Mouse (Mus musculus) embryo, embryonic 9.5 days (tissue): ENCODE results near the gene Pakap.

Source experiments
- DNase-seq: peaks from one replicate; pipeline ENCODE4 v3.0.0-alpha.2; 2017; ENCODE audit errors: extremely low spot score

Pakap gene

GRCm38 (mm10) chr4:57574181-57574580 is 6.2 kb downstream of the Pakap start:
- DNase-seq, result no peak

GRCm38 (mm10) chr4:57574646-57575045 is 6.7 kb downstream of the Pakap start:
- no peak for DNase-seq

DNA sequence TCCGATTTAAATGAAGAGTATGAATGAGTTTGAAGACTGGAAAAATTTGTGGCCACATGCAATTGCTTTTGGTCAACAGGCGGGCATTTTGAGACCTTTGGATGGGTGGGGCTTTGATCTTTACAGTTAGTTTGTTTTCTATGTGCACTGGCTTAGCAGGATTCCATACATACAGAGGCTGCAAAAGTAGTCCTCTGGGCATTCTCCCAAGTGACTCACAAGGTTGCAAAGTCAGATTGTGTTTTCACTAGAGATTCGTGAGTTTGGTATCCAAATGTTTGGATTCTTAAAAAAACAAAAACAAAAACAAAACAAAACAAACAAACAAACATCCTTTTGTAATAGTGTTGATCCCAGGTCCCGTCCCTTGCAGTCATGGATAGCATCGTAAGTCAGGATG is 7.7 kb downstream of the Pakap start:
- DNase-seq, result no peak

DNA sequence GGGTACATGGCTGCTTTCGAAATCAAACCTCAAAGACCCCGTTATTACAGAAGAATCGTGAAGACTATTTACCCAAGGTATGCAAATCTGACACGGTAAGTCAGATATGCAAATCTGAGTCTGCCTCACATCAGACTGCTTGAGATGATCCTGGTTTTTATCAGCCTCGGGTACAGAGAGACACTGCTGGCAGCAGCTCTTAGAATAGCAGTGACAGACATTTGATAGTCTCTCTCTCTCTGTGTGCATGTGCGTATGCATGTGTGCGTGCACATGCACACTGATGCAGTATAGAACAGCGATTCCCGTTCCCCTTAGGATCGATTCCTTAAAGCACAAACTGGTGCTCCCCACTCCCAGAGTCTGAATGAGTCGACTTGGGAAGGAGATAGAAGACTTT is 8.1 kb downstream of the Pakap start:
- DNase-seq, result no peak

DNA sequence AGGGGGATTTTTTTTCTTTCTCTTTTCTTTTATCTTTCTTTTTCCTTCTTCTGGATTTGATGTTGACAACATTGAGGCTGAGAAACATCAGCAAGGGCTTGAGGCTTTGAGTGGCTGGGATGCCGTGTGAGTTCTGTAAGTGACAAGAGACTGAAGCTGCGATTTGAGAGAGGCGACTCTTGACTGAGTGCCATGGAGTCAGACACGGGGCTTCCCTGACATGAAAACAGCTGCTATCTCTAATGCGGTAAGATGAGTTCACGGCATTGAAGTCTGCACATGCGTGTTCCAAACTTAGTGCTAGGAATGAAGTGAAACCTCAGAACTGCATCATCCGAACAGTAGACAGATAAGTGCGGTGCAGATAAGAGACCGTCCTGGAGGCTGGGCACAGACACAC is 11.7 kb downstream of the Pakap start:
- DNase-seq, result no peak

- DNase-seq, result no peak
Measured at GRCm38 (mm10) chr4:57585281-57585800, 17.4 kb downstream of the Pakap start.

GRCm38 (mm10) chr4:57586933-57587658 is 19.1 kb downstream of the Pakap start:
- no peak for DNase-seq

GRCm38 (mm10) chr4:57588356-57588755 is 20.4 kb downstream of the Pakap start:
- DNase-seq, result no peak

- no peak for DNase-seq
Measured at GRCm38 (mm10) chr4:57592751-57593150, 24.8 kb downstream of the Pakap start.

DNA sequence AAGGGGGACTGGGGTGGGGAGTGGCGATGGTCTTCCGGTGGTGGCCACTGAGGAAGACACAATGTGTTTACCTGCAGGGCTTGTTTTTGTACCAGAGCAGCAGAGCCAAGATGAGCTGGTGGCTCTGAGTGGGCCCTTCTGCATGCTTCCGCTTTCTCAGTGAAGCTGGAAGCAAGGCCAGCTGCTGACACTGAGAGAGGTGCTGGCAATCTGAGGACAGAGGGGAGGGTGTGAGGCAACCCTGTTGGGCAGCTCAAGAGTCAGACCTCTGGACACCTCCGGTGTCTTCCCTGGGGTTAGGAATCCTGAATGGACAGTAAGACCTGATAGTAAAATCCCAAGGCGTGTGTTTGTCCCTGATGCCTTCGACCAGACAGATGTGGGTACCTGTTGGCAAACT is 32.0 kb downstream of the Pakap start:
- no peak for DNase-seq

DNA sequence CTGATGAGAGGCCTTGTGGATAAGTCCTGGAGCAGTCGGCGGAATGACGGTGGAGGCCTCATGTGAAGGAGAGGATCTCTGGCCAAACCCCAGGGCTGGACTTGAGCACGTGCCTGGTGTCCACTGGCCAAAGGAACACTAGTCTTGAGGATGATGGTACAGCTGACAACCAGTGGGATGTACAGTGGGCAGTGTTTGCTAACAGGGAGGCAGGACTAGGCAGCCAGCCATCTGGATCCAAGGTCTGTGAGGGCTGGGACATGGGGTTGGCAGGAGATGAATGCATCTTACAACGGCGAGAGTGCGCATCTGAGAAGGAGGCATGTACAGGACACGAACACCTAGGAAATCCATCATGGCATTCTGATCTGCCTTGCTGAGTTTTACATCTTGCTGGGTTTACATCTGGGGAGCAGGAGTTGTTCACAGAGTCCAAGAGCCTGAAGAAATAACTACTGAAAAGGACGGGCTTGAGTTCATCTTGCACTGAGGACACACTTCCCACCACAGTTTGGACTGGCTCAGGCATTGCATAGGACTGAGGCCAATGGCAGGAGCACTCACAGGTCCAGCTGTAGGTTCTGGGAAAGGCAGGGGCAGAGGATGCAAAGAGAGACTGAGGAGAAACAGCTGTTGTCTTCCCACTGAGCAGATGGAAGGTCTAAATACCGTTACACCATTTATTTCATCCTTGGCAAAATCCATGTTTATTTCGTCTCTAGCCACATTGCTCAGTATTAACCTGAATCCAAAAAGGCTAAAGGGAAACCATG is 32.9 kb downstream of the Pakap start:
- DNase-seq, result no peak

DNA sequence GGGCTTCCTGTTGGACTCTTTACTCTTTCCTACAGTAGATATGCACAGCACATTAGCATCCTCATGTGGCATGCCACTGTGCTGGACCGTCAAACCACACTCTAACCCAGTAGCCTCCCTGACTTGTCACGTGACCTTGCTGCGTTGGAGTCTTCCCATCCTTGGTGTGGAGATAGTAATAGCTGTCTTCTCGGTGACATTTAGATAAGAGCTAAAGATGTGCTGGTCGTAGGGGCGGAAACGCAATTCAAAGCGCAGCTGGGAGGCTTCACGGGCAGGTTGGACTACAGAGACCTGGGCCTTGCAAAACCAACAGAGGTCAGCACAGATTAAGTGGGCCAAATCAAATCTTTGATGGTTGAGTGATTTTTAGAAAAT is 33.5 kb downstream of the Pakap start:
- no peak for DNase-seq

DNA sequence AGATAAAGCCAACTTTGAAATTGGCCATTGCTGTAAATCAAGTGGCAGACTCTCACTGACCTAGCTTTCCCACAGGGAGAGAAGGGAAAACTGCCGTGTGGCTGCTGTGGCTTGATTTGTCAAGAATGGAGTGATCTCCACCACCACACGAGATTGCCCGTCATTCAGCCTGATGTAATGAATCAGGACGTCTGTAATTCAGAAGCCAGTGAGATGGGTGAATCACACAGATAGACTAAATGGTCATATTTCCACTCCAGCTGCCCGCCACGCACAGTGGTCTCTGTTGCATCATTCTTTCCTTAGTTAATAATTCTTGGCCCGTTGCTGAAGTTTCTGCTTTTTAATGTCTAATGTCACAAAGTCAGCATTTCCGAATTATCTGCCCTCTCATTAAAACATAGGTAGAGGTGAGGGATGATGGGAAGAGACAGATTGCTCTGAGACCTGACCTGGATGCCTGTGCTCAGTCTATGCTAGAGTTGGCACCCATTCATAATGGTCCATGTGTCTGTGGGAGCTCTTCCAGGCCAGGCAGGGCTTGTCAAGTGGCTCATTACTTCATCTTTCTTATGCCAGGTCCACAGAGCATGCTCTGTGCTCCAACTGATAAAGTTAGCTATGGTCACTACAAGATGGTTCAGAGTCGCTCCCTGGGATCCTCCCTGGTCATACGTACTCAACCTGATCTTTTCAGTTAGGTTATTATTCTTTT is 34.1 kb downstream of the Pakap start:
- DNase-seq, result no peak

- DNase-seq, result no peak
Measured at GRCm38 (mm10) chr4:57606258-57606657, 38.3 kb downstream of the Pakap start.

DNA sequence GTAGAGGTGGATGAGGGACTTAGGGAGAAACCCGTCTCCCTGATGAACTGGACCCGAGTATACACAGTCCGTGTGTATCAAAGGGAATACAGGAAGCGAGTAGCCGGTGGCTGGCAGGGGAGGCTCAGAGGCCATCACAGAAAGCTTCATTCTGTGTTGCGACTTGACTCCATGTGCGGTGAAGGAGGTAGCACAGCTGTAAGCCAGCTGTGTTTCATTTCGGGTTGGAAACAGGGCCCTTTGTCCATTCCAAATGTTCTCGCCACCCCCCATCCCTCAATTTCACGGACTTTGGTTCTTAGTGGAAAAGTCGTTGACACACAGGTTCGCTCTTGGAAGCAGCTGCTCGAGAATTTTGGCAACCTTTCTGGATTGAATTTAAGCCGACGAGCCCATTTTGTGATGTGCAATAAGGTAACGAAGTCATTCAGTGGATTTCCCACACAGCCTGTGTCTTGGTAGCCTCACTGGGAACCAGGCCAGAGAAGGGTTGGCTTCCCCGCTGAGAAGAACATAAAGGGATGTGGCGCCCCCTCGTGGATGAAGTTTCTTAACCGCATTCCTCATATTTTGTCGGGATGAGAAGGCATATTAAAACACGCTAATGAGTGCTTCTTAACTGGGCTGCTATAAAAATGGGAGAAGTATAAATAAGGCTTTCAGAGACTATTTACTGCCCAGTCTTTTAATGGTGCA is 39.4 kb downstream of the Pakap start:
- peak; percentile 80 for DNase-seq

- DNase-seq, result peak; percentile 16
Measured at GRCm38 (mm10) chr4:57611303-57612077, 43.5 kb downstream of the Pakap start.

- no peak for DNase-seq
Measured at GRCm38 (mm10) chr4:57612716-57613115, 44.7 kb downstream of the Pakap start.

- DNase-seq, result no peak
Measured at GRCm38 (mm10) chr4:57614686-57615085, 46.7 kb downstream of the Pakap start.

GRCm38 (mm10) chr4:57618743-57619142 is 50.8 kb downstream of the Pakap start:
- no peak for DNase-seq

GRCm38 (mm10) chr4:57622816-57623215 is 54.8 kb downstream of the Pakap start:
- no peak for DNase-seq

GRCm38 (mm10) chr4:57624819-57625218 is 56.8 kb downstream of the Pakap start:
- DNase-seq, result no peak
